Mouse (Mus musculus) CH12.LX (cell line): ENCODE data around the gene Slc16a13. TPM values are rescaled to one million over a fixed set of nuclear protein-coding genes. Genes with fewer than 3 reads are reported as not detected.

Experiments
- DNase-seq: peaks from one replicate; pipeline ENCODE4 v3.0.0-alpha.2; 2013; ENCODE audit errors: extremely low read depth
- H3K27ac ChIP-seq: 2 replicates; pipeline ENCODE4 v1.5.1; 2012; ENCODE audit warnings: low read depth, mild to moderate bottlenecking, control low read depth, moderate library complexity; ENCODE audit not compliant: insufficient read depth
- H3K27me3 ChIP-seq: replicated peaks from 2 replicates; pipeline ENCODE3; 2012; ENCODE audit warnings: inconsistent platforms
- H3K36me3 ChIP-seq, 2 experiments: replicated peaks in 1 of 2; 2 replicates each; pipeline versions ENCODE3 to v1.6.1; 2012; ENCODE audit warnings: inconsistent platforms in 1 of 2, low read length in 1 of 2, mild to moderate bottlenecking in 1 of 2, mixed read lengths in 1 of 2, moderate library complexity in 1 of 2; ENCODE audit not compliant: control insufficient read depth in 1 of 2, insufficient read depth in 1 of 2
- H3K4me1 ChIP-seq, 2 experiments: 2 replicates each; pipeline ENCODE4 v1.6.1; 2012; ENCODE audit warnings: inconsistent platforms in 1 of 2, moderate library complexity in 1 of 2; ENCODE audit not compliant: insufficient read depth in 2 of 2, control insufficient read depth in 1 of 2
- H3K4me2 ChIP-seq: 2 replicates; pipeline ENCODE4 v1.6.1; 2012; ENCODE audit warnings: low read depth, mild to moderate bottlenecking, control low read depth; ENCODE audit not compliant: poor library complexity, insufficient read depth, severe bottlenecking
- H3K4me3 ChIP-seq, 3 experiments: fragments of 150-350 bp in 1 of 3; sonication (generic) in 1 of 3; replicated peaks in 1 of 3; 2 replicates each; pipeline versions ENCODE3 to v1.5.1; 2011 to 2012; ENCODE audit warnings: low read depth in 2 of 3, low read length in 2 of 3, mild to moderate bottlenecking in 2 of 3, moderate library complexity in 2 of 3, control low read depth in 1 of 3, improper control_type of control experiment in 1 of 3, inconsistent platforms in 1 of 3, mixed read lengths in 1 of 3; ENCODE audit not compliant: poor library complexity in 1 of 3
- H3K79me2 ChIP-seq: replicated peaks from 2 replicates; pipeline ENCODE4 v1.6.1; 2012; ENCODE audit warnings: mild to moderate bottlenecking, moderate library complexity; ENCODE audit not compliant: control insufficient read depth, poor library complexity, insufficient read depth, severe bottlenecking; ENCODE audit errors: extremely low read depth
- H3K9ac ChIP-seq: 2 replicates; pipeline ENCODE4 v1.6.1; 2012; ENCODE audit warnings: low read depth, mild to moderate bottlenecking, control low read depth, moderate library complexity; ENCODE audit not compliant: insufficient read depth
- H3K9me3 ChIP-seq: replicated peaks from 2 replicates; pipeline ENCODE3; 2012; ENCODE audit warnings: low read length, inconsistent platforms, mixed read lengths
- CHD1 ChIP-seq: IDR thresholded peaks from 2 replicates; pipeline ENCODE4 v1.6.1; 2012; ENCODE audit warnings: low read depth, low read length, improper control_type of control experiment, inconsistent platforms
- CHD2 ChIP-seq: IDR thresholded peaks from 2 replicates; pipeline ENCODE4 v1.6.1; 2011; ENCODE audit warnings: low read length, improper control_type of control experiment
- CTCF ChIP-seq, 2 experiments: IDR thresholded peaks in 1 of 2; conservative IDR thresholded peaks in 1 of 2; 2 replicates each; pipeline ENCODE4 v1.5.1; 2011 to 2012; ENCODE audit warnings: low read depth in 2 of 2, low read length in 2 of 2, improper control_type of control experiment in 1 of 2, inconsistent platforms in 1 of 2, mild to moderate bottlenecking in 1 of 2, moderate library complexity in 1 of 2
- EP300 ChIP-seq: IDR thresholded peaks from 2 replicates; pipeline ENCODE4 v1.6.1; 2011; ENCODE audit warnings: low read length, improper control_type of control experiment
- ETS1 ChIP-seq: conservative IDR thresholded peaks from 2 replicates; pipeline ENCODE4 v1.6.1; 2012; ENCODE audit warnings: low read depth, mild to moderate bottlenecking, inconsistent platforms, low read length, improper control_type of control experiment, moderate library complexity
- GABPA ChIP-seq: IDR thresholded peaks from 2 replicates; pipeline ENCODE4 v1.6.1; 2012; ENCODE audit warnings: low read depth, low read length, improper control_type of control experiment, inconsistent platforms; ENCODE audit not compliant: insufficient replicate concordance
- HCFC1 ChIP-seq: IDR thresholded peaks from 2 replicates; pipeline ENCODE4 v1.6.1; 2012; ENCODE audit warnings: low read depth, mild to moderate bottlenecking, inconsistent platforms, low read length, improper control_type of control experiment
- MAX ChIP-seq: IDR thresholded peaks from 2 replicates; pipeline ENCODE4 v1.6.1; 2011; ENCODE audit warnings: low read length, improper control_type of control experiment
- MEF2A ChIP-seq: IDR thresholded peaks from 2 replicates; pipeline ENCODE4 v1.6.1; 2014; ENCODE audit warnings: low read depth, mild to moderate bottlenecking, inconsistent platforms, low read length, improper control_type of control experiment, borderline replicate concordance
- MYC ChIP-seq: IDR thresholded peaks from 2 replicates; pipeline ENCODE4 v1.6.1; 2011; ENCODE audit warnings: low read depth, mild to moderate bottlenecking, improper control_type of control experiment, low read length
- POLR2AphosphoS2 ChIP-seq: IDR thresholded peaks from 2 replicates; pipeline ENCODE4 v1.6.1; 2011; ENCODE audit warnings: low read depth, low read length, improper control_type of control experiment
- RAD21 ChIP-seq: IDR thresholded peaks from 2 replicates; pipeline ENCODE4 v1.6.1; 2011; ENCODE audit warnings: low read depth, mild to moderate bottlenecking, low read length, improper control_type of control experiment, moderate library complexity
- TCF12 ChIP-seq: IDR thresholded peaks from 2 replicates; pipeline ENCODE4 v1.6.1; 2014; ENCODE audit warnings: low read depth, mild to moderate bottlenecking, inconsistent platforms, low read length, improper control_type of control experiment
- UBTF ChIP-seq: IDR thresholded peaks from 2 replicates; pipeline ENCODE4 v1.6.1; 2012; ENCODE audit warnings: low read depth, mild to moderate bottlenecking, inconsistent platforms, low read length, improper control_type of control experiment, moderate library complexity
- ZC3H11A ChIP-seq: IDR thresholded peaks from 2 replicates; pipeline ENCODE4 v1.6.1; 2012; ENCODE audit warnings: low read depth, mild to moderate bottlenecking, inconsistent platforms, low read length, improper control_type of control experiment
- ZKSCAN1 ChIP-seq: IDR thresholded peaks from 2 replicates; pipeline ENCODE4 v1.6.1; 2012; ENCODE audit warnings: low read depth, inconsistent platforms, low read length, improper control_type of control experiment, borderline replicate concordance
- ZNF384 ChIP-seq: IDR thresholded peaks from 2 replicates; pipeline ENCODE4 v1.6.1; 2012; ENCODE audit warnings: low read depth, low read length, improper control_type of control experiment, inconsistent platforms
- dilution Hi-C: fragments of 300-500 bp; cut with MboI; formaldehyde crosslinking; loops from 2 replicates; pipeline ENCODE4 v1.14.3; 2020; ENCODE audit warnings: low sequenced_read_pairs; ENCODE audit not compliant: extremely low pct_unique_long_range_greater_than_20kb, extremely low pct_ligation_motif_present
- in situ Hi-C: fragments of 300-500 bp; cut with MboI; formaldehyde crosslinking; loops from 3 replicates; pipeline ENCODE4 v1.14.3; 2019; ENCODE audit warnings: low sequenced_read_pairs, low pct_ligation_motif_present, low pct_unique_long_range_greater_than_20kb, mixed read lengths
- polyA plus RNA-seq: library from polyadenylated mRNA; unstranded; fragments of >175 nt; gene quantifications from 2 replicates; pipeline ENCODE4 v1.2.1, GENCODE M21; 2012; ENCODE audit warnings: low read depth; ENCODE audit not compliant: insufficient read length
- total RNA-seq, 2 experiments: library from RNA; depleted of rRNA; stranded (reverse); fragments of 300-350 nt in 1 of 2; fragments of >200 nt in 1 of 2; gene quantifications; 2 replicates each; pipeline ENCODE4 v1.2.3; 2012 to 2014

The Slc16a13 gene
- total and polyA plus RNA-seq, 3 experiments, result 8.4 to 19.0 (median 12.0) TPM

DNA sequence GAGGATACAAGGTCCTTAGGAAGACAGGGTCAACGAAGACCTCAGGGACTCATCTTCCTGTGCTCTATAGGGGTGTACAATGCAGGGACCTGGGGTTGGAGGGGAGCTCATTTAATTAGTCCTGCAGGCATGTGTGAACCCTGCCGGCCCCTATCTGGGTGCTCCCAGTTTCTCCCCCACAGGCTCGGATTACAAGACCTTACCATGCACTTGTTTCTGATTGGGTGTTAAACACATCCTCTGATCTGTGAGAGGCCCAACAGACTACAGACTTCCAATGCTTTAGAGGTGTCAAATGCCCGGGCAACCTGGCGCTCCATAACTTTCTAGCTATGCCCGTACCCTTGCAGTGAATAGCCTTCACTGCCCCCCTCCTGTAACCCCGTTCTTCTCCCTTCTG is 52.7 kb downstream of the Slc16a13 start:
- TF ChIP-seq HCFC1, result no peak
- no peak for TF ChIP-seq RAD21
- no peak for TF ChIP-seq MEF2A
- TF ChIP-seq EP300, result no peak
- no peak for TF ChIP-seq CHD1
- TF ChIP-seq POLR2AphosphoS2, result no peak
- no peak for TF ChIP-seq GABPA
- TF ChIP-seq ZKSCAN1, result no peak
- TF ChIP-seq MYC, result no peak
- no peak for TF ChIP-seq CTCF (conservative IDR thresholded peaks at IDR 0.05 in 1 of 2, IDR thresholded peaks at IDR 0.05 in 1 of 2; ENCODE audit: low read depth in 2 of 2, low read length in 2 of 2)
- no peak for TF ChIP-seq ETS1
- no peak for TF ChIP-seq MAX
- no peak for TF ChIP-seq UBTF
- no peak for TF ChIP-seq CHD2
- no peak for TF ChIP-seq ZC3H11A
- TF ChIP-seq ZNF384, result no peak
- no peak for TF ChIP-seq TCF12
- no peak for DNase-seq
- no peaks in the 10 kb centered on the region for H3K36me3 ChIP-seq
- H3K27ac ChIP-seq, result no peak overlapping the region
- peaks cover 2% of the 10 kb centered on the region for H3K9me3 ChIP-seq
- peaks cover 62% of the 10 kb centered on the region for H3K27me3 ChIP-seq
- no peaks in the 10 kb centered on the region for H3K79me2 ChIP-seq
- H3K4me3 ChIP-seq, result no peak overlapping the region
- in situ Hi-C loops, result no loop called here
- no peak overlapping the region for H3K4me2 ChIP-seq
- H3K4me1 ChIP-seq, result 0 out of 4 replicates have a peak, but pooled peaks cover 0 to 2% of the 10 kb centered on the region in 2 experiments
- H3K9ac ChIP-seq, result no peak overlapping the region
- dilution Hi-C loops, result no loop called here

Other genes starting within 250 kb of the Slc16a13 start
Only the 20 nearest of the 24 such genes appear.
- gene Gabarap, start 229.9 kb downstream of the Slc16a13 start, total RNA-seq (2012; rRNA removed), result 182 and 189 TPM in 2 replicates
- gene Gabarap, start 229.9 kb downstream of the Slc16a13 start, total RNA-seq (2014; rRNA removed), result 187 and 213 TPM in 2 replicates
- 352 and 386 TPM in 2 replicates for gene Gabarap, start 229.9 kb downstream of the Slc16a13 start, polyA plus RNA-seq
- gene Phf23, start 225.3 kb downstream of the Slc16a13 start, total RNA-seq (2012; rRNA removed), result 67.2 and 81.8 TPM in 2 replicates
- gene Phf23, start 225.3 kb downstream of the Slc16a13 start, total RNA-seq (2014; rRNA removed), result 65.2 and 69.0 TPM in 2 replicates
- 93.2 and 99.8 TPM in 2 replicates for gene Phf23, start 225.3 kb downstream of the Slc16a13 start, polyA plus RNA-seq
- gene Dvl2, start 220.5 kb downstream of the Slc16a13 start, total RNA-seq (2012; rRNA removed), result 27.3 and 30.6 TPM in 2 replicates
- 15.1 and 15.7 TPM in 2 replicates for gene Dvl2, start 220.5 kb downstream of the Slc16a13 start, total RNA-seq (2014; rRNA removed)
- gene Dvl2, start 220.5 kb downstream of the Slc16a13 start, polyA plus RNA-seq, result 25.3 and 27.1 TPM in 2 replicates
- gene Acadvl, start 205.7 kb downstream of the Slc16a13 start, total RNA-seq (2012; rRNA removed), result 137 and 148 TPM in 2 replicates
- 81.8 and 86.6 TPM in 2 replicates for gene Acadvl, start 205.7 kb downstream of the Slc16a13 start, total RNA-seq (2014; rRNA removed)
- gene Acadvl, start 205.7 kb downstream of the Slc16a13 start, polyA plus RNA-seq, result 76.9 and 86.4 TPM in 2 replicates
- 9.8 and 15.3 TPM in 2 replicates for gene Dlg4, start 204.1 kb downstream of the Slc16a13 start, total RNA-seq (2012; rRNA removed)
- gene Dlg4, start 204.1 kb downstream of the Slc16a13 start, total RNA-seq (2014; rRNA removed), result 6.1 and 7.3 TPM in 2 replicates
- 6.8 and 9.3 TPM in 2 replicates for gene Dlg4, start 204.1 kb downstream of the Slc16a13 start, polyA plus RNA-seq
- gene Asgr1, start 167.0 kb downstream of the Slc16a13 start, total RNA-seq (2012; rRNA removed), result not detected in 2 replicates
- not detected in 2 replicates for gene Asgr1, start 167.0 kb downstream of the Slc16a13 start, total RNA-seq (2014; rRNA removed)
- not detected in 2 replicates for gene Asgr1, start 167.0 kb downstream of the Slc16a13 start, polyA plus RNA-seq
- 0.17 TPM in 1 of 2 replicates, not detected in the other for gene Asgr2, start 128.4 kb downstream of the Slc16a13 start, total RNA-seq (2012; rRNA removed)
- not detected in 2 replicates for gene Asgr2, start 128.4 kb downstream of the Slc16a13 start, total RNA-seq (2014; rRNA removed)
- 0.19 and 0.39 TPM in 2 replicates for gene Asgr2, start 128.4 kb downstream of the Slc16a13 start, polyA plus RNA-seq
- gene Mgl2, start 90.7 kb downstream of the Slc16a13 start, total RNA-seq (2012; rRNA removed), result 0.08 TPM in 1 of 2 replicates, not detected in the other
- not detected in 2 replicates for gene Mgl2, start 90.7 kb downstream of the Slc16a13 start, total RNA-seq (2014; rRNA removed)
- not detected in 2 replicates for gene Mgl2, start 90.7 kb downstream of the Slc16a13 start, polyA plus RNA-seq
- 0.21 TPM in 1 of 2 replicates, not detected in the other for gene Clec10a, start 64.9 kb downstream of the Slc16a13 start, total RNA-seq (2012; rRNA removed)
- gene Clec10a, start 64.9 kb downstream of the Slc16a13 start, total RNA-seq (2014; rRNA removed), result not detected in 2 replicates
- gene Clec10a, start 64.9 kb downstream of the Slc16a13 start, polyA plus RNA-seq, result not detected in 2 replicates
- gene Slc16a11, start 8.3 kb downstream of the Slc16a13 start, total RNA-seq (2012; rRNA removed), result 0.51 and 0.55 TPM in 2 replicates
- not detected in 2 replicates for gene Slc16a11, start 8.3 kb downstream of the Slc16a13 start, total RNA-seq (2014; rRNA removed)
- gene Slc16a11, start 8.3 kb downstream of the Slc16a13 start, polyA plus RNA-seq, result 2.3 and 3.2 TPM in 2 replicates
- gene Bcl6b, start 8.7 kb upstream of the Slc16a13 start, total RNA-seq (2012; rRNA removed), result 1.7 and 2.2 TPM in 2 replicates
- 0.54 and 0.71 TPM in 2 replicates for gene Bcl6b, start 8.7 kb upstream of the Slc16a13 start, total RNA-seq (2014; rRNA removed)
- 0.54 and 0.72 TPM in 2 replicates for gene Bcl6b, start 8.7 kb upstream of the Slc16a13 start, polyA plus RNA-seq
- gene 0610010K14Rik, start 16.9 kb upstream of the Slc16a13 start, total RNA-seq (2012; rRNA removed), result 52.2 and 75.2 TPM in 2 replicates
- gene 0610010K14Rik, start 16.9 kb upstream of the Slc16a13 start, total RNA-seq (2014; rRNA removed), result 23.8 and 27.7 TPM in 2 replicates
- 140 and 153 TPM in 2 replicates for gene 0610010K14Rik, start 16.9 kb upstream of the Slc16a13 start, polyA plus RNA-seq
- 2.6 and 3.5 TPM in 2 replicates for gene Gm21988, start 18.8 kb upstream of the Slc16a13 start, total RNA-seq (2012; rRNA removed)
- 0.98 TPM in 1 of 2 replicates, not detected in the other for gene Gm21988, start 18.8 kb upstream of the Slc16a13 start, total RNA-seq (2014; rRNA removed)
- gene Gm21988, start 18.8 kb upstream of the Slc16a13 start, polyA plus RNA-seq, result 1.4 and 2.7 TPM in 2 replicates
- 19.9 and 25.6 TPM in 2 replicates for gene Rnasek, start 18.8 kb upstream of the Slc16a13 start, total RNA-seq (2012; rRNA removed)
- 5.5 and 9.1 TPM in 2 replicates for gene Rnasek, start 18.8 kb upstream of the Slc16a13 start, total RNA-seq (2014; rRNA removed)
- 64.8 and 91.3 TPM in 2 replicates for gene Rnasek, start 18.8 kb upstream of the Slc16a13 start, polyA plus RNA-seq
- gene Alox12, start 34.3 kb upstream of the Slc16a13 start, total RNA-seq (2012; rRNA removed), result not detected in 2 replicates
- gene Alox12, start 34.3 kb upstream of the Slc16a13 start, total RNA-seq (2014; rRNA removed), result not detected in 2 replicates
- not detected in 2 replicates for gene Alox12, start 34.3 kb upstream of the Slc16a13 start, polyA plus RNA-seq
- gene Alox12e, start 101.6 kb upstream of the Slc16a13 start, total RNA-seq (2012; rRNA removed), result 0.21 TPM in 1 of 2 replicates, not detected in the other
- not detected in 2 replicates for gene Alox12e, start 101.6 kb upstream of the Slc16a13 start, total RNA-seq (2014; rRNA removed)
- not detected in 2 replicates for gene Alox12e, start 101.6 kb upstream of the Slc16a13 start, polyA plus RNA-seq
- gene Alox15, start 131.0 kb upstream of the Slc16a13 start, total RNA-seq (2012; rRNA removed), result 0.04 TPM in 1 of 2 replicates, not detected in the other
- gene Alox15, start 131.0 kb upstream of the Slc16a13 start, total RNA-seq (2014; rRNA removed), result not detected in 2 replicates
- gene Alox15, start 131.0 kb upstream of the Slc16a13 start, polyA plus RNA-seq, result not detected in 2 replicates
- gene Pelp1, start 189.0 kb upstream of the Slc16a13 start, total RNA-seq (2012; rRNA removed), result 33.0 and 37.5 TPM in 2 replicates
- gene Pelp1, start 189.0 kb upstream of the Slc16a13 start, total RNA-seq (2014; rRNA removed), result 12.9 and 13.2 TPM in 2 replicates
- gene Pelp1, start 189.0 kb upstream of the Slc16a13 start, polyA plus RNA-seq, result 101 and 113 TPM in 2 replicates
- 45.9 and 60.2 TPM in 2 replicates for gene Arrb2, start 211.6 kb upstream of the Slc16a13 start, total RNA-seq (2012; rRNA removed)
- gene Arrb2, start 211.6 kb upstream of the Slc16a13 start, total RNA-seq (2014; rRNA removed), result 42.1 and 46.0 TPM in 2 replicates
- 89.7 and 101 TPM in 2 replicates for gene Arrb2, start 211.6 kb upstream of the Slc16a13 start, polyA plus RNA-seq
- gene Med11, start 230.9 kb upstream of the Slc16a13 start, total RNA-seq (2012; rRNA removed), result 52.2 and 59.7 TPM in 2 replicates
- 70.3 and 79.9 TPM in 2 replicates for gene Med11, start 230.9 kb upstream of the Slc16a13 start, total RNA-seq (2014; rRNA removed)
- gene Med11, start 230.9 kb upstream of the Slc16a13 start, polyA plus RNA-seq, result 74.3 and 91.6 TPM in 2 replicates